Mouse (Mus musculus) left cerebral cortex, postnatal 14 days (tissue): Measurements from ENCODE around the gene Ptprd. TPM values are rescaled to one million over a fixed set of nuclear protein-coding genes. Genes with fewer than 3 reads are reported as not detected.
"Not testable (repeated sequence)": the region's sequence is repeated elsewhere in the genome, so short reads cannot be mapped to it uniquely, and the experiment has no call there.

ENCODE experiments used
- DNase-seq, 2 experiments: peaks; one replicate each; pipeline ENCODE4 v3.0.0; 2021 to 2022; ENCODE audit warnings: low spot score in 2 of 2, mixed read lengths in 1 of 2
- intact Hi-C: fragments of 180-260 bp; cut with DNase I; formaldehyde crosslinking; loops from one replicate; pipeline ENCODE4 v1.15.1; 2025
- total RNA-seq, 2 experiments: library from RNA; stranded (reverse); gene quantifications; 2 replicates each; pipeline ENCODE4 v1.2.3; 2021

Gene Ptprd
- total RNA-seq, 2 experiments from 2014 or later: 357 to 391 TPM

GRCm38 (mm10) chr4:76443553-76443952, 1768.2 kb downstream of the Ptprd start:
- intact Hi-C loops: loop anchor here (10.0 kb wide), 1 partner anchor 119 kb away; no protein-coding TSS in a partner anchor
- no peak for DNase-seq

- intact Hi-C loops: loop anchor here (10.0 kb wide), 1 partner anchor 116 kb away; no protein-coding TSS in a partner anchor
- DNase-seq: no peak
These were observed 1770.9 kb downstream of the Ptprd start for GRCm38 (mm10) chr4:76440791-76441364.

GRCm38 (mm10) chr4:76438496-76439079, 1773.2 kb downstream of the Ptprd start:
- intact Hi-C loops: no loop called here
- no peak for DNase-seq

- DNase-seq: no peak
- intact Hi-C loops: no loop called here
These were observed 1773.7 kb downstream of the Ptprd start for GRCm38 (mm10) chr4:76438068-76438467.

- no peak for DNase-seq
- intact Hi-C loops: no loop called here
These were observed 1775.8 kb downstream of the Ptprd start for GRCm38 (mm10) chr4:76435920-76436319.

- intact Hi-C loops: no loop called here
- DNase-seq: no peak
These were observed 1782.0 kb downstream of the Ptprd start for GRCm38 (mm10) chr4:76429769-76430168.

GRCm38 (mm10) chr4:76427036-76427435, 1784.7 kb downstream of the Ptprd start:
- DNase-seq, intact Hi-C loops: not testable (repeated sequence)

- intact Hi-C loops: no loop called here
- DNase-seq: no peak
These were observed 1786.6 kb downstream of the Ptprd start for GRCm38 (mm10) chr4:76425230-76425575.

GRCm38 (mm10) chr4:76424324-76425229, 1787.2 kb downstream of the Ptprd start:
- intact Hi-C loops: no loop called here
- peak in 1 of 2 experiments; percentile 56 for DNase-seq

GRCm38 (mm10) chr4:76422113-76422512, 1789.6 kb downstream of the Ptprd start:
- no peak for DNase-seq
- intact Hi-C loops: no loop called here

- no peak for DNase-seq
- intact Hi-C loops: no loop called here
These were observed 1792.1 kb downstream of the Ptprd start for GRCm38 (mm10) chr4:76419641-76420040.

GRCm38 (mm10) chr4:76417676-76418075, 1794.1 kb downstream of the Ptprd start:
- no peak for DNase-seq
- intact Hi-C loops: no loop called here

- no peak for DNase-seq
- intact Hi-C loops: no loop called here
These were observed 1796.1 kb downstream of the Ptprd start for GRCm38 (mm10) chr4:76415624-76416023.

- DNase-seq: no peak
- intact Hi-C loops: no loop called here
These were observed 1797.2 kb downstream of the Ptprd start for GRCm38 (mm10) chr4:76414591-76414990.

GRCm38 (mm10) chr4:76410053-76410452, 1801.7 kb downstream of the Ptprd start:
- intact Hi-C loops: no loop called here
- DNase-seq: no peak

- no peak for DNase-seq
- intact Hi-C loops: no loop called here
These were observed 1802.6 kb downstream of the Ptprd start for GRCm38 (mm10) chr4:76409159-76409558.

GRCm38 (mm10) chr4:76405862-76406454, 1805.8 kb downstream of the Ptprd start:
- no peak for DNase-seq
- intact Hi-C loops: no loop called here

- no peak for DNase-seq
These were observed 1808.5 kb downstream of the Ptprd start for GRCm38 (mm10) chr4:76403219-76403618.

GRCm38 (mm10) chr4:76387887-76388286, 1823.9 kb downstream of the Ptprd start:
- intact Hi-C loops: no loop called here
- no peak for DNase-seq

More at GRCm38 (mm10) chr4:76403219-76403618, 1808.5 kb downstream of the Ptprd start:
- intact Hi-C loops: no loop called here
